Mouse (Mus musculus) cerebellum, adult 2 months (tissue): ENCODE measurements around the gene Pbx1. TPM values are rescaled to one million over a fixed set of nuclear protein-coding genes. Genes with fewer than 3 reads are reported as not detected.
A peak's percentile ranks its signal among the peaks of the same experiment; 100 is the strongest.

ENCODE experiments used
- DNase-seq, 2 experiments: peaks; one replicate each; pipeline ENCODE4 v3.0.0; 2021
- H3K27ac ChIP-seq: fragments of 200-500 bp; 2 replicates; pipeline ENCODE4 v1.5.1; 2012; ENCODE audit warnings: low read length, control low read depth, inconsistent platforms; ENCODE audit not compliant: insufficient read depth
- H3K27me3 ChIP-seq: fragments of 200-500 bp; 2 replicates; pipeline ENCODE4 v1.6.1; 2012; ENCODE audit warnings: inconsistent platforms, mild to moderate bottlenecking, low read length, moderate library complexity; ENCODE audit not compliant: control insufficient read depth, insufficient read depth
- H3K4me1 ChIP-seq: fragments of 200-500 bp; 2 replicates; pipeline ENCODE4 v1.6.1; 2011; ENCODE audit warnings: low read length; ENCODE audit not compliant: control insufficient read depth, insufficient read depth
- H3K4me3 ChIP-seq: fragments of 200-500 bp; replicated peaks from 2 replicates; pipeline ENCODE3; 2011; ENCODE audit warnings: mild to moderate bottlenecking, low read depth, low read length, control low read depth; ENCODE audit not compliant: insufficient read depth
- CTCF ChIP-seq: fragments of 200-500 bp; IDR thresholded peaks from 2 replicates; pipeline ENCODE4 v1.5.1; 2011; ENCODE audit warnings: low read depth, mild to moderate bottlenecking, control low read depth, low read length, moderate library complexity, borderline replicate concordance; ENCODE audit not compliant: insufficient read depth
- POLR2A ChIP-seq: fragments of 200-500 bp; IDR thresholded peaks from 2 replicates; pipeline ENCODE4 v1.6.1; 2011; ENCODE audit warnings: low read length, control low read depth, borderline replicate concordance; ENCODE audit not compliant: insufficient read depth
- WGBS: fragments of 180-500 bp; shearing (Covaris S2); methylation state at CpG from one replicate; pipeline ENCODE4 v1.1.7; 2018; 5-methylcytosine and 5-hydroxymethylcytosine counted together
- polyA plus RNA-seq: library from polyadenylated mRNA; depleted of rRNA; stranded (reverse); fragments of >200 nt; gene quantifications from 2 replicates; pipeline ENCODE4 v1.2.3, GENCODE M21; 2012

The Pbx1 gene
- polyA plus RNA-seq, 1 experiment: 34.9 TPM

- TF ChIP-seq POLR2A: no peak
- no peak for TF ChIP-seq CTCF
- Histone ChIP-seq H3K4me3 (no peak overlapping the region), H3K27me3 (no peaks in the 10 kb centered on the region), H3K4me1 (peaks cover 14% of the 10 kb centered on the region), H3K27ac (no peak overlapping the region)
- 94% methylated on average over 4 of the region's 4 CpGs for WGBS
- DNase-seq: no peak
Observed at GRCm38 (mm10) chr1:168295782-168296181, 136.3 kb downstream of the Pbx1 start.

- TF ChIP-seq POLR2A (no peak), CTCF (no peak)
- H3K4me1 ChIP-seq: peaks cover 15% of the 10 kb centered on the region
- H3K27ac ChIP-seq: no peak overlapping the region
- no peak overlapping the region for H3K4me3 ChIP-seq
- DNase-seq: no peak
- 100% methylated on average over 1 of the region's 1 CpGs for WGBS
- H3K27me3 ChIP-seq: no peaks in the 10 kb centered on the region
Observed at GRCm38 (mm10) chr1:168293673-168294072, 138.4 kb downstream of the Pbx1 start.

- no peak overlapping the region for H3K27ac ChIP-seq
- TF ChIP-seq POLR2A (no peak), CTCF (no peak)
Observed at GRCm38 (mm10) chr1:168292106-168292505, 140.0 kb downstream of the Pbx1 start.

GRCm38 (mm10) chr1:168291643-168292040 is 140.4 kb downstream of the Pbx1 start:
- no peak overlapping the region for H3K4me3 ChIP-seq
- peaks cover 22% of the 10 kb centered on the region for H3K4me1 ChIP-seq
- no peak for DNase-seq
- no peak for TF ChIP-seq POLR2A
- TF ChIP-seq CTCF: no peak
- H3K27me3 ChIP-seq: no peaks in the 10 kb centered on the region
- 74% methylated on average over 6 of the region's 6 CpGs for WGBS
- no peak overlapping the region for H3K27ac ChIP-seq

More at GRCm38 (mm10) chr1:168292106-168292505, 140.0 kb downstream of the Pbx1 start:
- Histone ChIP-seq H3K27me3 (no peaks in the 10 kb centered on the region), H3K4me3 (no peak overlapping the region), H3K4me1 (peaks cover 22% of the 10 kb centered on the region)
- no peak for DNase-seq
- 83% methylated on average over 9 of the region's 9 CpGs for WGBS

- no peaks in the 10 kb centered on the region for H3K27me3 ChIP-seq
- H3K27ac ChIP-seq: no peak overlapping the region
- no peak overlapping the region for H3K4me3 ChIP-seq
- peaks cover 22% of the 10 kb centered on the region for H3K4me1 ChIP-seq
- TF ChIP-seq POLR2A (no peak), CTCF (no peak)
- peak; percentile 49 to 56 for DNase-seq
- WGBS: 28% methylated on average over 11 of the region's 11 CpGs
Observed at GRCm38 (mm10) chr1:168291001-168291642, 140.9 kb downstream of the Pbx1 start.

- TF ChIP-seq POLR2A (no peak), CTCF (no peak)
- DNase-seq: peak; percentile 29 to 35
- no peaks in the 10 kb centered on the region for H3K27me3 ChIP-seq
- peaks cover 22% of the 10 kb centered on the region for H3K4me1 ChIP-seq
- H3K27ac ChIP-seq: no peak overlapping the region
- 86% methylated on average over 8 of the region's 8 CpGs for WGBS
- no peak overlapping the region for H3K4me3 ChIP-seq
Observed at GRCm38 (mm10) chr1:168290236-168290985, 141.7 kb downstream of the Pbx1 start.

GRCm38 (mm10) chr1:168288891-168289545 is 143.1 kb downstream of the Pbx1 start:
- no peak overlapping the region for H3K27ac ChIP-seq
- H3K4me3 ChIP-seq: no peak overlapping the region
- H3K4me1 ChIP-seq: peaks cover 22% of the 10 kb centered on the region
- whole genome bisulfite sequencing: 71% methylated on average over 10 of the region's 10 CpGs
- TF ChIP-seq POLR2A: no peak
- no peak for TF ChIP-seq CTCF
- no peaks in the 10 kb centered on the region for H3K27me3 ChIP-seq
- DNase-seq: peak; percentile 47 to 48
